Mouse (Mus musculus) naive thymus-derived CD4-positive, alpha-beta T cell, adult 2 months (primary cell): ENCODE measurements around the gene Rnf166.

Source experiments
- DNase-seq: peaks from one replicate; pipeline ENCODE4 v3.0.0-alpha.2; 2011; ENCODE audit warnings: low read depth

Gene Rnf166

DNA sequence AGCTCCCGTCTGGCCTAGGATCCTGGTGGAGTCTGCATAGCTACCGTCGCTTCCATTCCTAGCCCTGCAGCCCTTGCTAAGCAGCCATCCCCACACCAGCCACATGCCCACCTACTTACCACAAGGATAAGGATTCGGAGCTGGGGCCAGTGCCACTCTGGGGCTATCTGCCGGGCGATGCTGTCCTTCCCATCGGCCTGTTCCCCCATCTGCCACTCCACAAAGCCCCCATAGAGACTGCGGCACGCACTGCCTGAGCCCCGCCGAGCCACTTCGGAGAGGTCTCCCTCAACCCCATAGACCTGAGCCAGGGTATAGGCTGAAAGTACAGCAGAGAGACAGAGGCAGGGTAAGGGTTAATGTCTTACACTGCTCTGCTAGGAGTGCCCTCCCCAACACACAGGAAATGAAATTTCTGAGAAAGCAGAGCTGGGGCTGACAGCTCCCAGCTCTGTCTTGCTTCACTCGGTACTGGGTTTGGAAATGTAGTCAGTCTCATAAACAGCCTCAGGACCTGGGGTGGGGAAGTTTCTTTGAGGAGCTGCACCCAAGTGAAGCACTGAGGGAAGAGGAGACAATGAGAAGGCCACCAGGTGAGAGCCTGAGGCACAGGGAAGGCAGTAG lies 38.0 kb downstream of the Rnf166 start:
- peak; percentile 65 for DNase-seq

- no peak for DNase-seq
These were observed 39.2 kb downstream of the Rnf166 start for GRCm38 (mm10) chr8:122436586-122437125.

- DNase-seq, result no peak
These were observed 39.7 kb downstream of the Rnf166 start for GRCm38 (mm10) chr8:122436146-122436545.

DNA sequence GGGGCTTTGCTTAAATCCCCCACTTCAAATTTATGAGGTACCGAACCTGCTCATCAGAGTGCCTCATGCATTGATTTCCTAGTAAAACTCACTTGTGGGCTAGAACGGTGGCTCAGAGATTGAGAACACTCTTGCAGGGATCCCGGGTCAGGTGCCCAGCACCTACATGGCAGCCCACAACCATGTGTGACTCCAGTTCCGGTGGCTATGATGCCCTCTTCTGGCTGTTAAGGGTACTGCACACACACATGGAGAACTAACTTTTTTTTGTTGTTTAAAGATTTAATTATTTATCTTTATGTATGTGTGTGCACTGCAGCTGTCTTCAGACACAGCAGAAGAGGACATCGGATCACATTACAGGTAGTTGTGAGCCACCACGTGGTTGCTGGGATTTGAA lies 40.5 kb downstream of the Rnf166 start:
- peak; percentile 61 for DNase-seq

DNA sequence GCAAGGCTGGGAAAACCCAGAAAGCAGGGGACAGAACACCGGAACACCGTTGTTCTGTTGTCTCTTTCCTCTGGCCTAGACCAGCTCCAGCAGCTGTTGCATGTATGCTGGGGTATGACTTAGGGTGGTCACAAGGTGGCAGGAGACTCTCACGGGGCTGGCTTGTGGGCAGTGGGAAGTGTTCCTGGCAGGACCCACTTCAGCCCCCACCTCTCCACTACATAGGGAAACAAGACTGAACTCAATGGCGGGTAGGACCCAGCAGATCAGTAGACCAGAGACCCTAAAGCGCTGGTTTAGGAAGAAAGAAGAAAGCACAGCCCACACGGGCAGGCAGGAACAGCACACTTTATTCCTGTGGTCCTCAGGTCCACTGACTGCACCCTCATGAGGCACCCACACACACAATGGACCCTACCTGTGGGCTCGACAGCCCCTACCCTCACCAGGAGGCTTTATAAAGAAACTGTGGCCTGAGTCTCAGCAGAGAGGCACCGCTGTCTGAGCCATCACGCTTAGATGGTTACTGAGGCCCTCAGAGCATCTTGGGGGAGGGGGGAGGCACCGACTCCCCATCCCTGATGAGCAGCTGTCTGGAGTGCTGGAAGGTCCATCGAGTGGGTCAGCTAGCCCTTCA lies 42.5 kb downstream of the Rnf166 start:
- no peak for DNase-seq

GRCm38 (mm10) chr8:122432443-122433268 lies 43.2 kb downstream of the Rnf166 start, which contains the start of gene Cyba:
Cyba (minus strand) TSS chr8:122432930.
- peak; percentile 87 for DNase-seq

GRCm38 (mm10) chr8:122431694-122432442 lies 44.0 kb downstream of the Rnf166 start:
- DNase-seq, result peak; percentile 48

DNA sequence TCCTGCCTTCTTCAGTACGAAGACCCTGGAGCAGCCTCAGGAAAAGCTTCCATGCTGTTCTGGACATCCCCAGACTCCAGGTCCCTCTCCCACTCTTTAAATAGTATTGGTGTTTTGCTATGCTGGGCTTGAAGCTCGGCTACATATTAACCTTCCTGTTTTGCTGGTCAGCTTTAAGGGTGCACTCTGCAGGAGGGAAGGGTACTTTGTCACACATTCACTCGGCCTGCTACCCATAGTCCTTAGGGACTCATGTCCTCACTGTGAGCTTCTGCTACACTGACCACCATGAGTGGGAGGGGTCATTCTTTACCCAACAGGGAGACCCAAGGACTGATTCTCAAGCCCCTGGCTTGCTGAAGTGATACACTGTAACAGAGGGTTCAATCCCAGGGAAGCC lies 45.2 kb downstream of the Rnf166 start:
- no peak for DNase-seq

- DNase-seq, result no peak
These were observed 45.7 kb downstream of the Rnf166 start for GRCm38 (mm10) chr8:122430058-122430636.

- no peak for DNase-seq
These were observed 47.7 kb downstream of the Rnf166 start for GRCm38 (mm10) chr8:122428163-122428562.

- DNase-seq, result no peak
These were observed 48.3 kb downstream of the Rnf166 start for GRCm38 (mm10) chr8:122427607-122428006.

GRCm38 (mm10) chr8:122426145-122426544 lies 49.7 kb downstream of the Rnf166 start:
- DNase-seq, result no peak

DNA sequence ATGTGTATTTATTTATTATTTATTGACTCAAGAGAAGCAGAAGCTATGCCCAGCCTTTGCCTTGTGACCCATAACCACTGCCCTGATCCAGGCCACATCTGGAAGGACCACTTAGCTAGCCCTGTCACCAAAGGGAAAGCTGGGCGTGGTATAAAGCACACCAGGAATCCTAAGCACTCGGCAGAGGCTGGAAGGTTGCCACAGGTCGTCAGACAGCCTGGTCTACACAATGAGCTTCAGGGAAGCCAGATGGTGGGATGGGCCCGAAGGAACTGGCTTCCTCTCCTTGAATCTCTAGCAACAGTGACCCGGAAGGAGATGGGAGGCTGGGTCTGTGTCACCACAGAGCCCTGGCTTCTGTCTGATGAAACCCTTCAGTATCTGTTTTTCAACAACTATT lies 52.2 kb downstream of the Rnf166 start:
- no peak for DNase-seq

DNA sequence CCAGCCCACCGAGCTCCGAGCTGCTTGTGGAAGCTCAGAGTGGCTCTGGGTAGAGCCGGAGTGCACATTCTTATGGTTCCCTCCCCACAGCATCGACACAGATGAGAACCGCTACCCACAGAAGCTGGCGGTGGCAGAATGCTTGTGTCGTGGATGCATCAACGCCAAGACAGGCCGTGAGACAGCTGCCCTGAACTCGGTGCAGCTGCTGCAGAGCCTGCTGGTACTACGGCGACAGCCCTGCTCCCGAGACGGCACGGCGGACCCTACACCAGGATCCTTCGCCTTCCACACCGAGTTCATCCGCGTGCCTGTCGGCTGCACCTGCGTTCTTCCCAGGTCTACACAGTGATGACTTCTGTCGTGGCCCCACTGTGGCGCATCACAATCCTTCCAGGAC lies 52.6 kb downstream of the Rnf166 start:
- DNase-seq, result no peak

DNA sequence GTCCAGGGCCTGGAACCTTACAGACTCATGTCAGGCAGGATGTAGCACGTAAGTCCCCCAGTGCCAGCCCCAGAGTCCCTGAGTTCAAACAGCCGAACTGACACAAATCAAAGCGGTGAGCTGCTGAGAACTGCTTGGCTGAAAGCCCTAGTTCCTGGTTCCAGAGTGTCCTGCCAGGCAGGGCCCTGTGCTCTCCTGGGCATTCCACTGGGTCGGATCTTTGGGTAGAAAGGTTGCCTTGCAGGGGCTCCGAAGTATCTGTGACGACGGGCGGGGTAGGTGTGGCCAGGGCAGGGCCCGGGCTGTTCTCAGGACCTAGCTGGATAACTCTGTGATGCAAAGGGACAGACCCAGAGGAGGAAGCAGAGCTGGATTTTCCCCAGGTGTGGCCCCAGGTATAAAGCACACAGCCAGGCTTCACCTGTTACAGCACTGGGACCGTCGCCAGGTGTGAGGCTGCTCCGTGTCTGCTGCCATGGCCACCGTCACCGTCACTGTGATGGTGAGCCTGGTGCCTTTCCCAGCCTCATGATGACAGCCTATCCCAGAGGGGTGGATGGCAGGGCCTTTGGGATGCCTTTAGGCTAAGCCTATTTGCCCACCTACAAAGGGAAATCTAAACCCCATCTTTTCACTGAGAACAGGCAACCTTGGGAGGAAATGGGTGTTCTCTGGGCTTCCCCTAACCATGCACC lies 54.3 kb downstream of the Rnf166 start, which contains the start of gene Il17c:
Gene Il17c, plus strand, starts transcription at position 645 of the 695 bp plus-strand sequence.
- DNase-seq, result no peak

DNA sequence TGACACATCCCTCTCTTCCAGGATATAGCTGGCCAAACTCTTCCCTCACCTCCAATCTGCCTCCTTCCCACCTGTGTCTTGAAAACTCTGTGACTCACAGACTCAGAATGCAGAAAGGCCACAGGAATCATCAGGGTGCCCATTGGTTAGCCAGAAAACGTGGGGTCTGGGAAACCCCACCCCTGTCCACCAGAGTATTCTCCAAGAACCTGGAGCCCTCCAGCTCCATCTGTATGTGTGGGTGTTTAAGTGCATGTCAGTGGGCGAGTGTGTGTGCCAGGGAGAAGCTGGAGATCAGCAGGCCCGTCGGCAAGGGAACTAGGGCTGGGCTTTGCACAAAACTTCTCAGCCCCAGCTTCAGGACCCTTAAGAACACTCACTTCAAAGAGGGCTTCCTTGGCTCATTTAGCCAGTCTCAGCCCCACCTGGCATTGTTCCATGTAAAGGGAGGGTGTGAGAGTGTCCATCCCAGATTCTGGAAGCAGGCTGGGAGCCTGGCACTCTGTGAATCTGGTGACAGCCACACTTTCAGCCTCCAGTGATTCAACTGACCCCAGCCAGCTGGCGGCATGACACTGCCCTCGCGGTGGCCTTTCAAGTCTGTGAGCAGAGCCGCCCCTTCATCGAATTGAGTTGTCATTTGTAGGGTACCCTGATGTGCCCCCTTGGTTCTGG lies 55.8 kb downstream of the Rnf166 start:
- no peak for DNase-seq
